Mouse (Mus musculus) adrenal gland, postnatal 36 days (tissue): ENCODE data around the gene Tbc1d9. TPM values are rescaled to one million over a fixed set of nuclear protein-coding genes. Genes with fewer than 3 reads are reported as not detected.
A peak's percentile ranks its signal among the peaks of the same experiment; 100 is the strongest.

Experiments
- DNase-seq, 2 experiments: peaks; one replicate each; pipeline ENCODE4 v3.0.0; 2021; ENCODE audit warnings: mixed read lengths in 1 of 2
- total RNA-seq, 2 experiments: library from RNA; stranded (reverse); gene quantifications; 2 replicates each; pipeline ENCODE4 v1.2.3; 2021

Tbc1d9 gene
- total RNA-seq, 2 experiments from 2014 or later, result 5.9 to 10.5 TPM

DNA sequence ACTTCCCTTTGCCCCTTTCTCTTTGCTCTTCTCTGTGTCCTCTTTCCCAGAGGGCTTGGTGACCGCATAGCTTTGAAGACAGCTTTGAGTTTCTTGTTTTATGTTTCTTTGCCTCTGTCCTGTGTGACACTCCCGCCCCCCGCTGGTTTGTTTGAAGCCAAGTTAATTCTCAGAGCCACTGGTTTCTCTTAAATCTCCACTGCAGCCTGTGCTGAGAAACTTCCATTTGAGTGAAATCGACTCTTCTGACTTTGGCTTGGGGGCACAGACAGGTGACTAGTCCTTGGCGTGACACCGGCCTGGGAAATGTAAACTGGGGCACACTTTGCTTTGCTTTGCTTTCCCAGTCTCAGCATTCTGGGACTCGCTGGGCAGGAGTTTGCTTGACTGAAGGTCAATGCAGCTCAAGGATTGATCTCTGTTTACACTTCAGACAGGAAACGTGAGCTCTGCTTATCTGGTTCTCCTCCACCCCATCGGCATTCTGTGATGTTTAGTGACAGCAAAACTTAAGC is 13.1 kb downstream of the Tbc1d9 start:
- DNase-seq, result peak; percentile 44 to 58

DNA sequence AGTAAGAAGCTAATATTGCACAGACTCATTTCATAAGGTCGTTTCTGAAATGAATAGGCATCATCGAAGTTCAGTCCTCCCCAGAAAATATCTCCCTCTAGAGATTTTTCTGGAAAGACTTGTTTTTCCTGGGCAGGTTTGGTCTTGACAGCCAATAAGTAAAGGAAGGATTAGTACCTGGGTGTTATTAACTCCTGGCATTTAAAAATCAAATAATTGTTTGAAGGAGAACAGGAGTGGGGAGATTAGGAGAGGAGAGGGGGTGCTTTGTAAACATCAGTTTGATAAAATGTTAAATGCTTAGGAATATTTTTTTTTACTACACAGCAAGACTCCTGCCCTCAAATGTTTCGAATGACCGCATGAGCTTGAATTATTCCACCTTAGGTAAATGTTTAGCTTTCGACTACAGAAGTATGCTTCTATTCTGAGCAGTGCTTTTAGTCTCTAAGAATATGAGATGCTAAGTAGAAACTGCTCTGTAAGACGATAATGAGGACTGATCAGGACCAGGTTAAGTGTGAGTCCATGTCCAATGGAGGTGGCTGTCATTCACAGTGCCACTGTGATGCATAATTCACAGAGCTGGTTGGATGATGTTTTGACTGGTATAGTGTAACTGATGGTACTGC is 16.8 kb downstream of the Tbc1d9 start:
- DNase-seq, result no peak

DNA sequence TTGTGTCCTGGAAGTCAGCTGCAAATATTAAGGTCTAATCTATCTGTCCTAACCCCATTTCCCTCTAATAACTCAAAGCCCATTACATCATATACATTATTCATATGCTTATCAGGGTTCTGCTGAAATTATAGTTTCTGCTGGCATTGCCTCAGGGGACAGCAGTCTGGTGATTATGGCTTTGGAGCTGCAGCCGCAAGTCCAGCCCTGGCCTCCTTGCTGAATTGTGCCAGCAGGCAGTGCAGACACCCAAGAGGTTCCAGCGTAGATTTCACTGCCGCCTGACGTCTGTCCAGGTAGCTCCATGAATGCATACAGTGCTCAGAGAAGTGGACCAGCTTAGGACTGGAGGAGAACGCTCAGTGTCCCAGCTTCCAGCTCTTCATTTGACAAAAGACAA is 17.6 kb downstream of the Tbc1d9 start:
- no peak for DNase-seq

DNA sequence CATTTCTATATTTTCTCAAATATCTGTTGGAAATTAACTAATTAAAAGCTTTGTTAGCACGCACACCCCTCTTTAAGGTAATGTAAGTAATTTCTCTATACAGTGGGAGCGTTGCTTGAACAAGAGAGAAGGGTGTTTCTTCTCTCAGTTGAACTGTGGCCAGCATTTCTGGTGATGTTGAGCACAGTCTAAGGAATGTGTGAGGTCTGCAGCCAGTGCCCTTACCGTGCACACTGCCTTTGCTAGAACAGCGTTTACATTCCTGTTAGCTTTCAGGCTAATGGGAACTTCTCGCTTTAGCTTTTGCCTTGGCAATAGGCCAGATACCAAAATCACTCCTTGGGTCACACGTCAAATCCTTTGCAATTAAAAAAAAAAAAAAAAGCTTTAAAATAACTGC is 21.2 kb downstream of the Tbc1d9 start:
- no peak for DNase-seq

GRCm38 (mm10) chr8:83187363-83187962 is 22.3 kb downstream of the Tbc1d9 start:
- no peak for DNase-seq

DNA sequence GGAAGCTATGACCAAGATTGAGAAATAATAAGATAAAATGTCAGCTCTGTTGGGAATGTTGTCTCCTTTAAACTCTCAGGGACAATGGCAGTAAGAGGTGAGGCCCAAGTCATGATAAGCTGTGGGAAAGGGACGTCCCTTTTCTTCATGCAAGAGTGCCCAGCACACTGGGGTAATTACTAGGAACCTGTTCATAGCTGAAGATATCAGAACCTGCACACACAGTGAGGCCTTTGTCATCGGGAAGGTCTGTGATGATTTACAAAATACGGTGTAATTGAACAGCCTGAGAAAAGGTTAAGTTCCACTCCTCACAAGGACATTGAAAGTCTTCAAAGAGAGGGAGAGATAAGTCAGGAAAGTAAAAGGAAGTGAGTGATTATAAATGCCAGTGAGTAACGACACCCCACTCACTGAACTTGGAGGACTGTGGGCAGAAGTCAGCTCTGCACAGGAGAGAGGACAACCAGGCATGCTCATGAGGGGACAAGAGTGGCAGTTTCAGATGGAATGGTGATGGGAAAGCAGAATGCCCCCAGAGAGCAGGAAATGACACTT is 24.5 kb downstream of the Tbc1d9 start:
- no peak for DNase-seq

GRCm38 (mm10) chr8:83196088-83196487 is 30.9 kb downstream of the Tbc1d9 start:
- DNase-seq, result no peak

DNA sequence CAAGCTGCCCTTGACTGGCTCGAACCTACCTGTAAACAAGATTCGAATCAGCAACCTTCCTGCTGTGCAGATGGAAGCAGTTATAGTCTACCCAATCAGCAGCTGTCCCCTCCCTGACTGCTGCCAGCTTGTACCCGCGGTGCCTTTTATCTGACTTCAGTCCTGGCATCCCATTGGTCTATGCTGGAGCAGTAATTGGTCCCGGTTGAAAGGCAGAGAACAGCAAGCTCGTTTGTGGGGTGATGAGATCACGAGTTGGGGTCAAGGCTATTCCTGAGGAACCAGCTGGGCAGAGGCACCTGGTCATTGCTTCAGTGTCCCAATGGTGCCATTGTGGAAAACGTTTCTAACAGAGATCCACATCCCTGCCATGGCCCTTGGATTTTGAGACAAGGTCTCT is 34.6 kb downstream of the Tbc1d9 start:
- DNase-seq, result peak; percentile 27 to 48

GRCm38 (mm10) chr8:83200191-83201177 is 35.3 kb downstream of the Tbc1d9 start:
- peak; percentile 44 to 48 for DNase-seq

DNA sequence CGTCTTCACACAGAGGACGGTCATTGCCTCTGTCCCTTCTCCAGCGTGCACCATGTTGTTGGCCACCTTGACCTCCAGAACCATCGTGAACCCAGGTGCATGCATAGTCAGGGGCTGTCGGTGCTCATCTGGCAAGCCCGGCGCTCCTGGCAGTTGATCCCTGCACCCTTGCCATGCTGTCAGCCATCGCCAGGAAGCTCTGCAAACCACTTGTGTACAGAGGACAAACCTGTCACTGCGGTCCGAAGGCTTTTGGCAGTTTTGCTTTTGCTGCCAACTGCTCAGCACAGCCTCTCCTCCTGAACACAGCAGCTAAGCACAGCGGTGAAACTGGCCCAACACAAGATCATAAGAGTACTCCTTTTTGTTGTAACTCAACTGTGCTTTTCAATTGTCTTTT is 37.8 kb downstream of the Tbc1d9 start:
- DNase-seq, result no peak

- DNase-seq, result no peak
Observed at GRCm38 (mm10) chr8:83205907-83206306, 40.8 kb downstream of the Tbc1d9 start.

GRCm38 (mm10) chr8:83209581-83209980 is 44.4 kb downstream of the Tbc1d9 start:
- no peak for DNase-seq

DNA sequence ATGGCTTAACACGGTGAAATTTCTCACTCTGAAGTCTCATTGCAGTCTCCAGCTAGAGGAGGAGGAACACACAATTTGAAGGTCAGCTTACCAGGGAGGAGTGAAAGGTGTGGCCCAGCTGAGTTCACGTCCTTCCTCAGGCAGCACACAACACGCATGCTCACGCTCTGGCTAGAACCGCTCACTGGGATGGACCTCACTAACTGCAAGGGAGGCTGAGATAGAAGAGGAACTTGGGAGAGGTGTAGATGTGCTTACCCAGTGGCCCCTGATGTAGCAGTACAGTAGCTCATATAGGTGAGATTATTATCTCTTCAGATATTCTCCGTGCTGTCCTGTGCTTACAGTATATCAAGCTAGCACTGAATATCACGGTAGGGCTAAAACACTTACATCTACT is 45.5 kb downstream of the Tbc1d9 start:
- DNase-seq, result no peak

GRCm38 (mm10) chr8:83215065-83215464 is 49.9 kb downstream of the Tbc1d9 start:
- DNase-seq, result peak; percentile 8 to 11

- DNase-seq, result no peak
Observed at GRCm38 (mm10) chr8:83216520-83216919, 51.4 kb downstream of the Tbc1d9 start.

GRCm38 (mm10) chr8:83217196-83217595 is 52.0 kb downstream of the Tbc1d9 start:
- DNase-seq, result no peak

DNA sequence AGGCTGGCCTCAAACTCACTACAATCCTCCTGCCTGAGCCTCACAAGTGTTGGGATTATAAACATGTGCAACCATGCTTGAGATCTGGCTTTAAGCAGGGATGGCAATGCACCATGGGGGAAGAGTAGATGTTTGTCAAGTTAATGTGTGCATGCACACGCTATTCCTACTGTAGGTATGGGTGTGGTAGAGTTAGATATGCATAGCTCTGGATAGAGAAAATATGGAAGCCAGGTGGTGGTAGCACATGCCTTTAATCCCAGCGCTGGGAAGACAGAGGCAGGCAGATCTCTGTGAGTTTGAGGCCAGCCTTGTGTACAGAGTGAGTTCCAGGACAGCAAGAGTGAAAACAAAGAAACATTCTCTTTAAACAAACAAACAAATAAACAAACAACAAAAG is 52.7 kb downstream of the Tbc1d9 start:
- DNase-seq, result no peak

- DNase-seq, result no peak
Observed at GRCm38 (mm10) chr8:83219392-83219791, 54.2 kb downstream of the Tbc1d9 start.

DNA sequence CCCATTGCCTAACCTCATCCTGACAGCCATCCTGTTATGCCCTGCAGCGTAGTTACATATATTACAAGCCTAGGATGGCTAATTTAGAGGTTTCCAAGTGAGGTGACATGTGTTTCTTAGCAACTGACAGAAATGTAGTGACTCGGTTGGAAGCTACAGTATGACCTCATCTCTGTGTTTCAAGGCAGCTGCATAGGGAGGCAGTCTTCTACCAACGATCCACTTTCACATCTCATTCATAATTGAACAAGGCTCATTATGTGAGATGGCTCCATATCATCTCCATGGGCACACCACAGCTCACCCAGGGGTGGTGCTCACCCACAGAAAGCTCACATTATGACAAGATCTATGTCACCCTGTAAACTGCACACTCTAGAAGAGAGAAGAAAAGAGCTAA is 55.6 kb downstream of the Tbc1d9 start:
- DNase-seq, result no peak

DNA sequence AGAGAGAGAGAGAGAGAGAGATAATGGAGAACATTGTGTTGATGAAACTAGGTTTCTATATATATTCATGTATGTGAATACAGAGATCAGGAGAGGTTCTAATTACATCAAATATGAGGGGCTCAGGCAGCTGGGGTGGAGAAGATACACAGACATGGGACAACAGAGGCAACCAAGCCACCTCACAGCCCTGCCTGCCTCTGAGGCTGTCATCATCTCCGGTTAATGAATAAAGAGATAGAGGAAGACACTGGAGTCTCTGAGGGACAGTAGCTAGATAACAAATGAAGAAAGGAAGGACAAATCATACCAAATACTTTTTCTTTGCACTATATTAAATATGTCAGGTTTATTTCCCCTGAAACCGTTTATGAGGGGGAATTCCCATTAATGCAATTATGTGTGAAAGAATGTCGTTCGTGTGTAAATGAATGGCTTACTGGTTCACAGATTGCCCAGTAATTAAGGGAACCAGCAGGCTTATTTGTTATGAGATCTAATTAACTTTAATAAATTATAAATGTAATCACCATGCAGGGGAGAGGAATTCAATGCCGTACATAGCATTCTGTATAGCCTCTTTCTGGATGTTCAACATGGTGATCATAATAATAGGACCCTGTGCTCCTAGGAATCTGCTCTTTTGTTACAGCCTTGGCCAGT is 59.7 kb downstream of the Tbc1d9 start:
- no peak for DNase-seq

- no peak for DNase-seq
Observed at GRCm38 (mm10) chr8:83225598-83225997, 60.4 kb downstream of the Tbc1d9 start.

GRCm38 (mm10) chr8:83227336-83227735 is 62.2 kb downstream of the Tbc1d9 start:
- DNase-seq, result no peak
